Mouse (Mus musculus) c-Kit-positive CD71-negative TER-119-negative erythroid progenitor cells, embryonic 14.5 days (primary cell): Measurements from ENCODE around the gene Tmprss11c.
"Not testable (repeated sequence)": the region's sequence is repeated elsewhere in the genome, so short reads cannot be mapped to it uniquely, and the experiment has no call there.

Source experiments
- DNase-seq: peaks from one replicate; pipeline ENCODE4 v3.0.0-alpha.2; 2013; ENCODE audit warnings: low read depth

Tmprss11c gene

DNA sequence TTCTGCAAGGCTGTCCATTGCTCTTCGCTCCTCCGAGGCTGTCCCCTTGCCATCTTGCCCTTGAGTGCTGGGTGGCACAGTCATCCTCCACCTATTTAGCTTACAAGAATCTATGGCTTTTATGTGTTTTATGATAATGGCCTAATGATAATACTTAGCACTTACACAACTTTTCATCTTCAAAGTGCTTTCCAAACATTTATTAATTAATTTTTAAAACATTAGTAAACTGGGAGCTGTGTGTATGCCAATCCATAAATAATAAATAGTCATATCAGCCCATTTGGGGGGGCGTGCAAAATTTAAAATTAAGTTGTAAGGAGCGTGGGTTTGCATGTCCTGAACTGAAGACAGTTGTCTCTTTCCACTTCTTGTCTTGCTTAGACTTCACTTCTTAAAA is at the start of gene Tmprss11c:
TSS of gene Tmprss11c (minus strand) at position 101 of the 400 bp plus-strand sequence.
- no peak for DNase-seq

DNA sequence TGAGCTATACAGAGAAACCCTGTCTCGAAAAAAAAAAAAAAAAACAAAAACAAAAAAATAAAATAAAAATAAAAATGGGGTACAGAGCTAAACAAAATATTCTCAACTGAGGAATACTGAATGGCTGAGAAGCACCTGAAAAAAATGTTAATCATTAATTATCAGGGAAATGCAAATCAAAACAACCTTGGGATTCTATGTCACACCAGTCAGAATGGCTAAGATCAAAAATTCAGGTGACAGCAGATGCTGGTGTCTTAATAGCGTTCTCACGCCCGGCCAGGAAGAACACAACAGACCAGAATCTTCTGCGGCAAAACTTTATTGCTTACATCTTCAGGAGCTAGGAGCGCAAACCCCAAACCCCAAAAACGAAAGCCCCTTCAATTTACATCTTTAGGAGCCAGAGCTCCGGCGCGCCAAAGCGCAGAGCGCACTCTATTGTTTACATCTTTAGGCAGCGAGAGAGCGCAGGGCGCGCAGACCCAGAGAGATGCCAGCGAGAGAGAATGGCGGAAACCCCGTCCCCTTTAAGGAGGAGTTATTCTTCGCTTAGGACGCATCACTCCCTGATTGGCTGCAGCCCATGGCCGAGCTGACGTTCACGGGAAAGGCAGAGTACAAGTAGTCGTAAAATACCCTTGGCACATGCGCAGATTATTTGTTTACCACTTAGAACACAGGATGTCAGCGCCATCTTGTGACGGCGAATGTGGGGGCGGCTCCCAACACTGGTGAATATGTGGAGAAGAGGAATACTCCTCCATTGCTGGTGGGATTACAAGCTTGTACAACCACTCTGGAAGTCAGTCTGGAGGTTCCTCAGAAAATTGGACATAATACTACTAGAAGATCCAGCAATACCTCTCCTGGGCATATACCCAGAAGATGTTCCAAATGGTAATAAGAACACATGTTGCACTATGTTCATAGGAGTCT is 29.2 kb upstream of the Tmprss11c start:
- not testable (repeated sequence) for DNase-seq

DNA sequence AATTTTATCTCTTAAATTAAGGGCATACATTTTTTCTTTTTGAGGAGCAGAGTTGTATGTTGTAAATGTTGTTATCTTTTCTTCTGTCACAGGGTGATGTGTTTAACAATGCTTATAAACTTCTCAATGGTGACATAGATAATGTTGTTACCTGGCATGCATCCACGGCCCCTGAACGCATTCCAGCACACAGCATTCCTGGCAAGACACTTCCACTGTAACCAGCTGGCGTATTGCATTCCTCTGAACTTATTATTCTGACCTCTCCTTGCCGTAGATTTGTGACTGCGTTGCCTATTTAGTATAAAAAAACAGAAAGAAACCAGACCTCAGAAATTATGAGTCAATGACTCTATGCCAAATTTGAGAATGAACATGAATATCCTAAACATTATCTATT is 17.0 kb upstream of the Tmprss11c start:
- DNase-seq, result no peak

DNA sequence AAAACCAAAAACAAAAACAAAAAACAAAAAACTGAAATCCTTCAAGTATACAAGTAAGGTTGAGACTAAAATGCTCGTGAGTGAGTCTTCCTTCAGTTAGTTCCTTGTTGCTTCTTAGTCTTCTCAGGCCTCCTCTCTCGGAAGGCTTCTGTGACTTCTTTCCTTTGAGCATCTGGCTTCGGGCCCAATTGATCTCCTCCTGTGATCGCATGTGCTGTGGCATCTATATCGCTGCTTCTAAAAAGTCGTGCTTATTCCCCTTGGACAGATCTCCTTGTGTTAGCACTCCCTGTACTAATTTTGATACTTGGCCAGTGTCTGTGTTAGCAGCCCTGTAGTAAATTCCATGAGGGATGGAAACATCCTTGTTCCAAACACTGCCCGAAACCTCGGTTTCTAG is 14.8 kb upstream of the Tmprss11c start:
- no peak for DNase-seq

DNA sequence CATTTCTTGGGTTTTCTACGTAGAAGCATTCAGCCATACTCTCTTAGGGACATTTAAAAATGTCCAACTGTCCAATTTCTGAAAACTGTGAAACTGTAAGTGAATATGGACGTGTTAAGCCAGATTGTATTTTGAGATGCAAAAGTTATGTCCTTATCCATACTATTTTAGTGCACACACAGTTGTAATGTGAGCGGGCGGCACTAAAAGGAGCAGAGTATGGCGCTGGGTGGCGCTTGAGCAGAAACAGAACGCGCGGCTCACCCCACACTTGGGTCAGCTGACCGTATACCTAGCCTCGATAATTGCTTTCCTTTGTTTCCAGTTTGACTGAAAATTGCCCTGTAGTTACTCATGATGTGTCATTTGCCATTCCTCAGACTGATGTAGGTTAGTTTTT is 42.5 kb downstream of the Tmprss11c start:
- no peak for DNase-seq

DNA sequence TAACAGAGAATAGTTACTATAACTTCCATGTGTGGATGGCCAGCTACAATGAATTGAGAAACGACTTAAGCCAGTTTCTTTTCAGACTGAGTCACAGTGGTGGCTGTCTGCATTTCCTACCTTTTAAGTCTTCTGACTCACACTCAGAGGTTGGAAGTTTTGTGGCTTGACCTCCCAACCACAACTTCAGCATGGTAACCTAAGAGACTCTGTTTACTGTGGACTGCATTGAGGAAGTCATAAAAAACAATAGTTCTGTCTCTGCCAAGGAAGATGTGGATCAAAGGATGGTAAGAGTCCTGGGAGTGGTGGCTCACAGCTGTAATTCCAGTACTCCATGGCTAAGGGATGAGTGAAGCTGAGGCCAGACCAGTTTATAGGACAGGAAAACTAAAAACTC is 44.2 kb downstream of the Tmprss11c start:
- DNase-seq, result peak; percentile 12

DNA sequence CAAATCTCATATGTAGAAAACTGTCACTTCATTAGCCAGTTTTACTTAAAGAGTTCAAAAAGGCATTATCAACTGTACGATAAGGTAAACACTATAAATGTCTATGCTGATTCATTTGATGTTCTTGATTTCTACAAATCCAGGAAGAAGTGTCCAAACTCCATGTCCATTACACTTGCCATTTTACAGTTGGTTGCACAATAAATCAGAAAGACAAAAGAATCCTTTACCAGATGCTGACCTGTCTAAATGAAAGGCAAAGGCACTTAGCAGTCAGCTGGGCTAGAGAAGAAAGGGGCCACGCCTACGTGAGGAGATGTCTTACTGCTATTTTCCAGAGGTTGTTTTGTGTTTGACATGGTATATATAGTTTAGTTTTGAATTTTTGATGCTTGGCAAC is 44.8 kb downstream of the Tmprss11c start:
- no peak for DNase-seq

DNA sequence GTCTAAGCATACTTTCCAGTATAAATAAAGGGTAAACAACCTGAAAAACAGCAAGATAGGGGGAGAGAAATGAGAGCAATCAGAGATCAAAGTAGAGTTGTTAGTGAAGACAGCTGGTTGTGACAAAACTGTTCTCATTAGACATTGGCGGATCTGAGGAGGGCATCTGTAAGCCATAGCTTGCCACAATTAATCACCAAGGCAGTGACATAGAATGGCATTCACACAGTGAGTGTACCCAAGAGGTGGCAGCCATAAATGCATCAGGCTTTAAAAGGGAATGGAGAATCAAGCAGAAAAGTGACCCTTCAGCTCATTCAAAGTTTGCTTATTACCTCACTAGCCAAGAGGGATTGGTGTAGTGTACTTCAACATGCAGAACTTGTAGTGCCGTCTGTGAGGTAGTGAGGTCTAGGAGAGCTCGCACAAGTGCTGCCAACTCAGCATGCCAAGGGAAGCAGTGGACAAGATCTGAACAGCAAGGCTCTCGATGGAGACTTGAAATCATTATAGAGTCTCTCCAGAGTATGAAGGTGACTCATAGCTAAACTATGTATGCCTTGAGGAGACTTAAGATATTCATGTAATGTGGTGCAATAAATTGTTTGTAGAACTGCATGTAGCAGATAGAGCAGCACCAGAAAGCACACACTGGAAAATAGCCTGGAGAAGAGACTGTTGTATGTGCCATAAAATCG is 61.8 kb downstream of the Tmprss11c start:
- no peak for DNase-seq

DNA sequence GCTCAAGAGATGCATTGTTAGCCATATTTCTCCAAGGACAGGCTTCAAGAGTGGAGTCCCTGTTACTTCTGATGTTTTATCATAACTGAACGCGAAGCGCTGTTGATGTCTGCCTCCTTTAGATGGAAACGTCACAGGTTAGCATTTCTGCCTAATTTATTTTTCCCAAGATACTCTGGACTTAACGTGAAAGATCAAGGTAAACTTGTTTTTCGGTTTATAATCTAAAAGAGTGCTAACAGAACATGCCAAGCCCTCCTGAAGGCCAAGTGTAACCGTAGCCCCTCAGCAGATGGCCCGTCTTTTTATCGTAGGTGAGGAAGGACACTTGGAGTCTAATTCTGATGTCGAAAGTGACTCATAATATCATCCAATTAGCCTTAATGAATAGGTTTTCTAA is 91.3 kb downstream of the Tmprss11c start, which contains the start of gene Gnrhr:
TSS of gene Gnrhr (minus strand) at position 101 of the 400 bp plus-strand sequence.
- DNase-seq, result no peak

DNA sequence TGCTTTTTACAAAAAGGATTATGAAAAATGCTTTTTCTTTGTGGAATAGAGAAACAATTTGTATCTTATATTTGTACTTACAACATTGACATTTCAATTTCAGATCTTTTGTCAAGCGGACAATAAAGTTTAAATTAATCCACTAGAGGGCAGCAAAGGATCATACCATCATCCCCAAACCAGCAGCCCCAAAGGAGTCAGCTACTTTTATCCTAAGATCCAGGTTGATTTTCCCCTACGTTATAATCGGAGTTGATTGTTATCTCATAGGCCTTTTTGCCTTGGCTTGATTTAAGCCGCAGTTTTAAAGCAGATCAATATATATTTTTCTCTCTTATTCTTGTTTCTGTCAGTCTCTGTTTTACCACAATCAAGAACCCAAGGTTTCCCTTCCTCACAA is 97.8 kb downstream of the Tmprss11c start:
- DNase-seq, result no peak

DNA sequence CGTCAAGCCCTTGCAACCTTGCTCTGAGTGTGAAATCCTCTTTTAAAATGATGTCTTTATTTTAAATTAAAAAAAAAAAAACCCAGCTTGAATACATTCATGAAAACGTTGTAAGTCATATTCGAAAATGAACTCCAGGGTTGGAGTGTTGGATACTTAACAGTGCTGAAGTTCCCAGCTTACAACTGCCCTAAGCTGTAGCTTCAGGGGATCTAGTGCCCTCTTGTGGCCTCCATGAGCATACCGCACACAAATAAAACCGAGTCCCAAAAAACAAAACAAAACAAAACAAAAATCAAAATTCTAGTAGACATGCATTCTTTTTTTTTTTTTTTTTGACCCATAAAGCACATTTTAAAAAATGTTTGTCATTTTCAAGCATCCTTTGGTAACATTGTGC is 98.3 kb downstream of the Tmprss11c start:
- DNase-seq, result no peak

DNA sequence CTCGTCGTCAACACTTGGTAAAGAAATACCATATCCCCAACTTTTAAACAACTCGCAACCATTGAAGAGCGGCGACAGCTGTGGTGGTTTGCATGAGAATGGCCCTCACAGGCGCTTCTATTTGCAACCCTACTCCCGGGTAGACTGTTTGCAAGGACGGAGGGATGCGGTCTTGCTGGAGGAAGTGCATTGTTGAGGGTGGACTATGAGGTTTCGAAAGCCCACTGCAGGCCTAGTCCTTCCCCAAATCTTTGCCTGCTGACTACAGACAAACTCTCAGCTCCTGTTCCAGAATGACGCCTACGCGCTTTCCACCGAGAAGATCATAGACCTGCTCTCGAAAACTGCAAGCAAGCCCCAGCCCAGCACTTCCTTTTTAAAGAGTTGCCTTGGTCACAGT is 98.8 kb downstream of the Tmprss11c start:
- no peak for DNase-seq

DNA sequence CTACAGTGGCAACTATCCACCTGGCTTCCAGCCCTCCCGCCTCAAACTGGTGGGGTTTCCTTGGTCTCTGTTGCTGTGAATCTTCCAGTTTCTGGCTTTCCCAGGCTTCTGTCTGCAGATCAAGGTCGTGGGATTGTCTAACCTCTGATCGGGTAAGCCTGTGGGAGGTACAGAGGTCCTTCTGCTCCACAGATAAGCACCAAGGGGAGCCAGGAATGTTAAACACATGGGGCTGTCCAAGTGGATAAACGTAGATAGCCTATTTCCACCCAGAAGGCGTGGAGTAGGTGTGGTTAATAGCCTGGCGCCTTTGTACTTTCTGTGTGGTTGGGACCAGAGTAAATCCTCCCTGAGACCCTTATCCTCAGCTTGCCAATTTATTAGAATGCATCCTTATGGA is 101.7 kb downstream of the Tmprss11c start:
- DNase-seq, result no peak
